Mouse (Mus musculus) heart, embryonic 14.5 days (tissue): ENCODE results near the gene Mmd. TPM values are rescaled to one million over a fixed set of nuclear protein-coding genes. Genes with fewer than 3 reads are reported as not detected.

Source experiments
- polyA plus RNA-seq: library from polyadenylated mRNA; unstranded; fragments of >200 nt; fragmentation: Nextera tagmentation; extraction: Ambion mirVana; gene quantifications from 2 replicates; pipeline ENCODE4 v1.2.1, GENCODE M21; 2014

Mmd gene
- polyA plus RNA-seq, 1 experiment from 2014 or later = 68.8 TPM

Other genes starting within 250 kb of the Mmd start
- 6.3 and 6.5 TPM in 2 replicates for gene Pctp, start 246.6 kb upstream of the Mmd start, polyA plus RNA-seq
- gene Tmem100, start 219.1 kb upstream of the Mmd start, polyA plus RNA-seq = 14.8 and 16.4 TPM in 2 replicates
- 56.4 and 61.0 TPM in 2 replicates for gene Gm45716, start 61.8 kb upstream of the Mmd start, polyA plus RNA-seq
- 4.3 TPM in 2 replicates for gene Hlf, start 141.4 kb downstream of the Mmd start, polyA plus RNA-seq